ENCODE assay signal across 9 mouse cellular contexts in the genomic region with DNA sequence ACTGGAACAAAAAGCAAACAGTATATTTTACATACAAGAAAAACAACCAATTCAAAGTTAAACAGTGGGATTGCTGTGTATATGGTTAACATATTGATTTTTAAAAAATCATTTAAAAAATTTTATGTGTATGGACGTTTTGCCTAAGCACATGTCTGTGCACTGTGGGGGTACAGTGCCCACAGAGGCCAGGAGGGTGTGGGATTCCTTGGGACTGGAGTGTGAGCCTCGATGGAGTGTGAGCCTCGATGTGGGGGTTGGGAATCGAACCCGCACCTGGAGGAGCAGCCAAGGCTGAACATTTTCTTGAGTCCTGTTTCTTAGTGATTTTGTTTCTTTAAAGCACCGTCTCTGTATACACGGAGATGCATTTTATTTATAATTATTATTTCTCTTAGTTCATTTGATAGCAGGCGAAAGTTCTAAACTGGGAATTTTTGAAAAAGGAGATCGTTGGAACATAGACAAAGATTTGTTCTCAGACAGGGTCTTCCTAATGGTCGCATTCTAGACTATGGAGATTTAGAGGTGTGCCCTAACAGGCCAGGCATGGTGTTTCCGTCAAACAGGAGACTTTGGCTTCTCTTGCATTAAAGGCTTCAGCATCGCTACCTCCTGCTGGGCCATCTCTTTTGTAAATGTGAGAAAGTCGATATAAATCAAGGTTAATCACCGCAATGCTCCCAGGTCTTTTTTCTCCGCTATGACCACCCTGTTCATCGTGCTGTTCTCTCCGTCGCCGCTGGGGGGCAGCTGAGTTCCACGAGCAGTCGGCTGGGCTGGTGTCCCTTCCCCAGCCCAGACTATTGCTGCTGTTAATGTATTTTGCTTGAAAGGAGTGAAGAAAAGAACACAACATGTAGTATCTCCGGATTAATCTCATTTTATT. TPM values are rescaled to one million over a fixed set of nuclear protein-coding genes. Genes with fewer than 3 reads are reported as not detected.
DNase-seq lines count a peak whose midpoint lies in the region; ATAC-seq and TF ChIP-seq lines count a peak whose summit lies in the region.
"Had no signal": no experiment of that assay in that cellular context is flagged by ENCODE, and none has a peak within 500 bp of the region (broad histone marks: within the 10 kb centered on the region; RNA-seq: fewer than 3 reads in every experiment).

No protein-coding gene starts in this region.

- intact Hi-C loops in gastrocnemius, adult 2 months (cut with DNase I): no loop called here

- no peaks in the 10 kb centered on the region for H3K4me1 ChIP-seq in hindbrain, embryonic 16.5 days (ENCODE audit: control insufficient read depth, insufficient read depth, low read depth, low read length)
- H3K4me1 ChIP-seq in midbrain, embryonic 12.5 days: no peaks in the 10 kb centered on the region

- TF ChIP-seq CTCF in gastrocnemius, adult 2 months (IDR thresholded peaks at IDR 0.05): peak; percentile 93

- H3K4me2 ChIP-seq in hindbrain, embryonic 16.5 days (ENCODE audit: low read length): peak overlapping the region; percentile 42; the same call in 1 of the 2 replicates
- H3K4me2 ChIP-seq in midbrain, embryonic 12.5 days (replicated peaks): peak overlapping the region; percentile 17; the same call in 1 of the 2 replicates

- ATAC-seq in hindbrain, embryonic 16.5 days: peak; percentile 90; the same call in 1 of the 2 replicates
- peak; percentile 78 for ATAC-seq in midbrain, embryonic 12.5 days (ENCODE audit: low FRiP score, low read depth)
- ATAC-seq in erythroid progenitor cell, adult 5-6 weeks (replicated peaks; ENCODE audit: low FRiP score, poor library complexity, severe bottlenecking): no peak

- no peaks in the 10 kb centered on the region for H3K9me3 ChIP-seq in hindbrain, embryonic 16.5 days (ENCODE audit: control insufficient read depth, low read length)
- H3K9me3 ChIP-seq in midbrain, embryonic 12.5 days: no peaks in the 10 kb centered on the region

- H3K36me3 ChIP-seq in hindbrain, embryonic 16.5 days (ENCODE audit: control insufficient read depth, insufficient read depth, low read length): no peaks in the 10 kb centered on the region
- no peaks in the 10 kb centered on the region for H3K36me3 ChIP-seq in midbrain, embryonic 12.5 days

- DNase-seq in WW6 (ENCODE audit: low read depth, low spot score): peak; percentile 34
- peak; percentile 84 to 89 for DNase-seq in cerebellum, postnatal 25 days
- peak; percentile 72 for DNase-seq in gastrocnemius, adult 2 months
- DNase-seq in left cerebral cortex, adult 11 months (ENCODE audit: low spot score): peak; percentile 32
- peak; percentile 10 for DNase-seq in skeletal muscle tissue, adult 2 months (ENCODE audit: low read depth, low spot score)

- no peak overlapping the region for H3K27ac ChIP-seq in gastrocnemius, adult 2 months
- H3K27ac ChIP-seq in hindbrain, embryonic 16.5 days (ENCODE audit: low read depth, low read length): no peak overlapping the region
- no peak overlapping the region for H3K27ac ChIP-seq in midbrain, embryonic 12.5 days (replicated peaks)
- H3K27ac ChIP-seq: macrophage had no signal

- 26% methylated on average over 22 of the region's 22 CpGs for WGBS in hindbrain, embryonic 16.5 days
- WGBS in midbrain, embryonic 12.5 days: 24% methylated on average over 22 of the region's 22 CpGs

- H3K4me3 ChIP-seq in gastrocnemius, adult 2 months: no peak overlapping the region
- no peak overlapping the region; the same call in 1 of the 2 replicates for H3K4me3 ChIP-seq in hindbrain, embryonic 16.5 days (ENCODE audit: low read length)
- no peak overlapping the region for H3K4me3 ChIP-seq in midbrain, embryonic 12.5 days

- H3K27me3 ChIP-seq in hindbrain, embryonic 16.5 days (replicated peaks; ENCODE audit: control insufficient read depth, insufficient read depth, low read length): no peaks in the 10 kb centered on the region
- H3K27me3 ChIP-seq in midbrain, embryonic 12.5 days: peaks cover 12% of the 10 kb centered on the region

- H3K9ac ChIP-seq in hindbrain, embryonic 16.5 days (ENCODE audit: low read depth, low read length): no peak overlapping the region
- H3K9ac ChIP-seq in midbrain, embryonic 12.5 days (replicated peaks): no peak overlapping the region

RNA-seq across cellular contexts. Expression of a gene that starts 15.8 kb away (rescaled TPM):
- total RNA-seq in gastrocnemius, adult 2 months (2021): not detected
- 0.15 and 0.21 TPM in 2 replicates for polyA plus RNA-seq in hindbrain, embryonic 16.5 days (2015; fragmentation: Nextera tagmentation; extraction: Ambion mirVana)
- polyA plus RNA-seq in midbrain, embryonic 12.5 days (2016; fragmentation: Nextera tagmentation; extraction: Ambion mirVana): 0.34 and 0.42 TPM in 2 replicates
- not detected in 2 replicates for total RNA-seq in erythroid progenitor cell, adult 5-6 weeks (2015; ENCODE audit: low replicate concordance)
- total RNA-seq in erythroid progenitor cell, adult 5-6 weeks (2017; ENCODE audit: low replicate concordance): not detected in 2 replicates
- polyA plus RNA-seq: macrophage had no signal

Comparison
In these comparisons a context has a peak if more than half of its experiments do, and no peak if none do; other contexts are left out.
1. DNase-seq: peak in every context shown above with its lines; median percentile 86 in cerebellum, postnatal 25 days; 72 in gastrocnemius, adult 2 months; 34 in WW6; 32 in left cerebral cortex, adult 11 months; 10 in skeletal muscle tissue, adult 2 months.